ENCODE assay signal across 27 mouse cellular contexts in genomic region chr7:27124305-27124832, GRCm38 (mm10). TPM values are rescaled to one million over a fixed set of nuclear protein-coding genes. Genes with fewer than 3 reads are reported as not detected.
A peak's percentile ranks its signal among the peaks of the same experiment; 100 is the strongest.
DNase-seq lines count a peak whose midpoint lies in the region; ATAC-seq and TF ChIP-seq lines count a peak whose summit lies in the region.
"Had no signal": no experiment of that assay in that cellular context is flagged by ENCODE, and none has a peak within 500 bp of the region (broad histone marks: within the 10 kb centered on the region; RNA-seq: fewer than 3 reads in every experiment).

No protein-coding gene starts in this region.

- peak overlapping the region; percentile 74 for H3K27ac ChIP-seq in liver, adult 2 months (replicated peaks; ENCODE audit: insufficient read depth, low read depth, low read length)
- H3K27ac ChIP-seq in liver, embryonic 11.5 days (ENCODE audit: low read depth, low read length), result no peak overlapping the region
- no peak overlapping the region for H3K27ac ChIP-seq in liver, embryonic 16.5 days (ENCODE audit: low read length)
- H3K27ac ChIP-seq in liver, embryonic 12.5 days, result no peak overlapping the region
- H3K27ac ChIP-seq in liver, postnatal 0 days (ENCODE audit: low read depth), result peak overlapping the region; percentile 39; the same call in 1 of the 2 replicates

- 13% methylated on average over 5 of the region's 5 CpGs for WGBS in liver, adult 2 months
- WGBS in liver, embryonic 11.5 days, result 57% methylated on average over 5 of the region's 5 CpGs
- WGBS in liver, embryonic 16.5 days (ENCODE audit: insufficient replicate concordance), result 47% methylated on average over 5 of the region's 5 CpGs
- 48% methylated on average over 5 of the region's 5 CpGs for WGBS in liver, embryonic 12.5 days (ENCODE audit: insufficient replicate concordance)
- 56% methylated on average over 5 of the region's 5 CpGs for WGBS in liver, postnatal 0 days (ENCODE audit: insufficient replicate concordance)

- H3K79me2 ChIP-seq in liver, adult 2 months (ENCODE audit: control insufficient read depth, insufficient read depth, low read length), result no peaks in the 10 kb centered on the region

- TF ChIP-seq EP300 in liver, postnatal 0 days (IDR thresholded peaks at IDR 0.05; ENCODE audit: low read depth), result peak; percentile 82

- H3K27me3 ChIP-seq in liver, adult 2 months (ENCODE audit: control insufficient read depth, insufficient read depth, low read length), result no peaks in the 10 kb centered on the region
- H3K27me3 ChIP-seq in liver, embryonic 11.5 days (replicated peaks; ENCODE audit: control insufficient read depth, insufficient read depth, low read length), result no peaks in the 10 kb centered on the region
- H3K27me3 ChIP-seq in liver, embryonic 16.5 days (ENCODE audit: control insufficient read depth, insufficient read depth, low read depth, low read length), result no peaks in the 10 kb centered on the region
- no peaks in the 10 kb centered on the region for H3K27me3 ChIP-seq in liver, embryonic 12.5 days (replicated peaks)
- H3K27me3 ChIP-seq in liver, postnatal 0 days (ENCODE audit: insufficient read depth, low read length), result no peaks in the 10 kb centered on the region

- TF ChIP-seq POLR2A in liver, adult 2 months (IDR thresholded peaks at IDR 0.05; ENCODE audit: extremely low read depth, insufficient read depth, low read length), result no peak

- H3K4me2 ChIP-seq in liver, embryonic 11.5 days, result no peak overlapping the region
- no peak overlapping the region for H3K4me2 ChIP-seq in liver, embryonic 16.5 days (ENCODE audit: low read depth, low read length)
- H3K4me2 ChIP-seq in liver, embryonic 12.5 days, result no peak overlapping the region
- H3K4me2 ChIP-seq in liver, postnatal 0 days (ENCODE audit: low read depth, low read length), result no peak overlapping the region

- peaks cover 13% of the 10 kb centered on the region for H3K4me1 ChIP-seq in liver, adult 2 months (ENCODE audit: control insufficient read depth, insufficient read depth, low read length)
- H3K4me1 ChIP-seq in liver, embryonic 11.5 days (replicated peaks; ENCODE audit: control insufficient read depth, insufficient read depth, low read length), result no peaks in the 10 kb centered on the region
- no peaks in the 10 kb centered on the region for H3K4me1 ChIP-seq in liver, embryonic 16.5 days (ENCODE audit: control insufficient read depth, low read depth, low read length)
- no peaks in the 10 kb centered on the region for H3K4me1 ChIP-seq in liver, embryonic 12.5 days
- H3K4me1 ChIP-seq in liver, postnatal 0 days (ENCODE audit: insufficient read depth), result no peaks in the 10 kb centered on the region

- peaks cover 7% of the 10 kb centered on the region for H3K36me3 ChIP-seq in liver, adult 2 months (ENCODE audit: control insufficient read depth, insufficient read depth, low read length)
- H3K36me3 ChIP-seq in liver, embryonic 11.5 days (ENCODE audit: control insufficient read depth, insufficient read depth, low read length), result no peaks in the 10 kb centered on the region
- no peaks in the 10 kb centered on the region for H3K36me3 ChIP-seq in liver, embryonic 16.5 days (ENCODE audit: control insufficient read depth, insufficient read depth)
- no peaks in the 10 kb centered on the region for H3K36me3 ChIP-seq in liver, embryonic 12.5 days
- H3K36me3 ChIP-seq in liver, postnatal 0 days (replicated peaks; ENCODE audit: insufficient read depth, low read length), result no peaks in the 10 kb centered on the region
- H3K36me3 ChIP-seq: G1E had no signal

- peak overlapping the region; percentile 28 for H3K4me3 ChIP-seq in liver, adult 2 months (ENCODE audit: insufficient read depth, low read depth, low read length)
- no peak overlapping the region for H3K4me3 ChIP-seq in liver, embryonic 11.5 days (ENCODE audit: low read depth, low read length)
- no peak overlapping the region for H3K4me3 ChIP-seq in liver, embryonic 16.5 days (ENCODE audit: low read depth, low read length)
- no peak overlapping the region for H3K4me3 ChIP-seq in liver, embryonic 12.5 days
- no peak overlapping the region for H3K4me3 ChIP-seq in liver, postnatal 0 days (ENCODE audit: low read depth, low read length)

- ATAC-seq in liver, embryonic 11.5 days (replicated peaks; ENCODE audit: low FRiP score), result no peak
- peak; percentile 61; the same call in 1 of the 2 replicates for ATAC-seq in liver, embryonic 16.5 days (ENCODE audit: low read depth)
- ATAC-seq in liver, embryonic 12.5 days, result no peak
- peak; percentile 81 for ATAC-seq in liver, postnatal 0 days
- ATAC-seq: activated CD4-positive, CD25-positive, alpha-beta regulatory T cell, adult 4 months; CD4-positive, CD25-positive, alpha-beta regulatory T cell, adult 4 months; Patski had no signal

- H3K9ac ChIP-seq in liver, adult 2 months (ENCODE audit: low read depth, low read length), result peak overlapping the region; percentile 43
- H3K9ac ChIP-seq in liver, embryonic 11.5 days (ENCODE audit: low read depth, low read length), result no peak overlapping the region
- no peak overlapping the region for H3K9ac ChIP-seq in liver, embryonic 16.5 days (ENCODE audit: low read depth, low read length)
- no peak overlapping the region for H3K9ac ChIP-seq in liver, embryonic 12.5 days
- H3K9ac ChIP-seq in liver, postnatal 0 days (replicated peaks), result no peak overlapping the region

- DNase-seq in liver, adult 2 months (ENCODE audit: extremely low read depth, low read depth, low spot score), result peak; percentile 98
- no peak for DNase-seq in liver, embryonic 11.5 days (ENCODE audit: low spot score)
- DNase-seq in liver, postnatal 0 days, result no peak
- no peak for DNase-seq in liver
- DNase-seq: adrenal gland, adult 2 months; adrenal gland, adult 8-10 months; adrenal gland, postnatal 10 days; adrenal gland, postnatal 14 days; adrenal gland, postnatal 25 days; adrenal gland, postnatal 36 days; B cell, adult 2 months; cerebellum, adult 11 months; cerebellum, adult 11-12 months; cerebellum, adult 18-20 months had no signal

- no peak for TF ChIP-seq CTCF in liver, adult 2 months (IDR thresholded peaks at IDR 0.05; ENCODE audit: low read depth, low read length)
- no peak for TF ChIP-seq CTCF in liver, postnatal 0 days (IDR thresholded peaks at IDR 0.05; ENCODE audit: low read depth)

- H3K9me3 ChIP-seq in liver, embryonic 11.5 days (ENCODE audit: control insufficient read depth, low read length), result no peaks in the 10 kb centered on the region
- no peaks in the 10 kb centered on the region for H3K9me3 ChIP-seq in liver, embryonic 16.5 days (replicated peaks; ENCODE audit: control insufficient read depth, low read length)
- no peaks in the 10 kb centered on the region for H3K9me3 ChIP-seq in liver, embryonic 12.5 days (replicated peaks)
- no peaks in the 10 kb centered on the region for H3K9me3 ChIP-seq in liver, postnatal 0 days (ENCODE audit: low read length)
- H3K9me3 ChIP-seq: G1E had no signal

RNA-seq across cellular contexts. Expression of gene Cyp2f2, which starts 4.7 kb away (rescaled TPM):
- total RNA-seq in liver, adult 2 months (2014; rRNA removed), result 643 and 658 TPM in 2 replicates
- polyA plus RNA-seq in liver, adult 2 months (2012; rRNA removed), result 1,932 and 2,426 TPM in 2 replicates
- polyA plus RNA-seq in liver, embryonic 11.5 days (2014; fragmentation: Nextera tagmentation; extraction: Ambion mirVana), result not detected in 2 replicates
- polyA plus RNA-seq in liver, embryonic 16.5 days (2015; fragmentation: Nextera tagmentation; extraction: Ambion mirVana), result 2.0 and 3.0 TPM in 2 replicates
- polyA plus RNA-seq in liver, embryonic 12.5 days (2016; fragmentation: Nextera tagmentation; extraction: Ambion mirVana), result not detected in 2 replicates
- 59.6 and 67.8 TPM in 2 replicates for polyA plus RNA-seq in liver, postnatal 0 days (2015; fragmentation: Nextera tagmentation; extraction: Ambion mirVana)
- total RNA-seq: CH12.LX, ES-E14, G1E, MEL had no signal
- polyA plus RNA-seq: activated CD4-positive, CD25-positive, alpha-beta regulatory T cell, adult 4 months; brain, embryonic 14.5 days; C2C12; CD4-positive, CD25-positive, alpha-beta regulatory T cell, adult 4 months; G1E; Patski had no signal

RNA-seq across cellular contexts. Expression of gene Cyp2t4, which starts 29.1 kb away (rescaled TPM):
- not detected in 2 replicates for total RNA-seq in liver, adult 2 months (2014; rRNA removed)
- not detected in 2 replicates for polyA plus RNA-seq in liver, adult 2 months (2012; rRNA removed)
- polyA plus RNA-seq in liver, embryonic 11.5 days (2014; fragmentation: Nextera tagmentation; extraction: Ambion mirVana), result not detected in 2 replicates
- not detected in 2 replicates for polyA plus RNA-seq in liver, embryonic 16.5 days (2015; fragmentation: Nextera tagmentation; extraction: Ambion mirVana)
- not detected in 2 replicates for polyA plus RNA-seq in liver, embryonic 12.5 days (2016; fragmentation: Nextera tagmentation; extraction: Ambion mirVana)
- polyA plus RNA-seq in liver, postnatal 0 days (2015; fragmentation: Nextera tagmentation; extraction: Ambion mirVana), result not detected in 2 replicates
- total RNA-seq: adrenal gland, adult 18-20 months; adrenal gland, adult 2 months; adrenal gland, adult 8-10 months; adrenal gland, postnatal 10 days; adrenal gland, postnatal 14 days; adrenal gland, postnatal 25 days; adrenal gland, postnatal 36 days; adrenal gland, postnatal 4 days; CH12.LX; G1E; MEL had no signal
- polyA plus RNA-seq: adrenal gland, adult 2 months; brain, embryonic 14.5 days; C2C12; G1E had no signal

RNA-seq across cellular contexts. Expression of gene Egln2, which starts 42.2 kb away (rescaled TPM):
- total RNA-seq in liver, adult 2 months (2014; rRNA removed), result 35.4 and 46.6 TPM in 2 replicates
- 98.2 and 99.3 TPM in 2 replicates for polyA plus RNA-seq in liver, adult 2 months (2012; rRNA removed)
- polyA plus RNA-seq in liver, embryonic 11.5 days (2014; fragmentation: Nextera tagmentation; extraction: Ambion mirVana), result 37.1 and 39.7 TPM in 2 replicates
- 26.4 and 28.2 TPM in 2 replicates for polyA plus RNA-seq in liver, embryonic 16.5 days (2015; fragmentation: Nextera tagmentation; extraction: Ambion mirVana)
- polyA plus RNA-seq in liver, embryonic 12.5 days (2016; fragmentation: Nextera tagmentation; extraction: Ambion mirVana), result 39.9 and 41.9 TPM in 2 replicates
- 32.9 and 33.5 TPM in 2 replicates for polyA plus RNA-seq in liver, postnatal 0 days (2015; fragmentation: Nextera tagmentation; extraction: Ambion mirVana)

RNA-seq across cellular contexts. Expression of gene Rab4b, which starts 54.3 kb away (rescaled TPM):
- 8.7 and 10.1 TPM in 2 replicates for total RNA-seq in liver, adult 2 months (2014; rRNA removed)
- 27.5 and 28.3 TPM in 2 replicates for polyA plus RNA-seq in liver, adult 2 months (2012; rRNA removed)
- polyA plus RNA-seq in liver, embryonic 11.5 days (2014; fragmentation: Nextera tagmentation; extraction: Ambion mirVana), result 40.9 and 44.8 TPM in 2 replicates
- 21.2 and 22.3 TPM in 2 replicates for polyA plus RNA-seq in liver, embryonic 16.5 days (2015; fragmentation: Nextera tagmentation; extraction: Ambion mirVana)
- polyA plus RNA-seq in liver, embryonic 12.5 days (2016; fragmentation: Nextera tagmentation; extraction: Ambion mirVana), result 32.4 TPM in 2 replicates
- polyA plus RNA-seq in liver, postnatal 0 days (2015; fragmentation: Nextera tagmentation; extraction: Ambion mirVana), result 31.5 and 32.7 TPM in 2 replicates

RNA-seq across cellular contexts. Expression of gene Gm21983, which starts 56.5 kb away (rescaled TPM):
- 0.09 and 0.20 TPM in 2 replicates for total RNA-seq in liver, adult 2 months (2014; rRNA removed)
- polyA plus RNA-seq in liver, adult 2 months (2012; rRNA removed), result 0.39 TPM in 1 of 2 replicates, not detected in the other
- polyA plus RNA-seq in liver, embryonic 11.5 days (2014; fragmentation: Nextera tagmentation; extraction: Ambion mirVana), result not detected in 2 replicates
- not detected in 2 replicates for polyA plus RNA-seq in liver, embryonic 16.5 days (2015; fragmentation: Nextera tagmentation; extraction: Ambion mirVana)
- polyA plus RNA-seq in liver, embryonic 12.5 days (2016; fragmentation: Nextera tagmentation; extraction: Ambion mirVana), result 0.24 TPM in 1 of 2 replicates, not detected in the other
- not detected in 2 replicates for polyA plus RNA-seq in liver, postnatal 0 days (2015; fragmentation: Nextera tagmentation; extraction: Ambion mirVana)
- total RNA-seq: adrenal gland, adult 18-20 months; adrenal gland, adult 2 months; adrenal gland, adult 8-10 months; adrenal gland, postnatal 10 days; adrenal gland, postnatal 14 days; adrenal gland, postnatal 25 days; adrenal gland, postnatal 36 days; adrenal gland, postnatal 4 days; ES-E14; G1E; MEL had no signal
- polyA plus RNA-seq: brain, embryonic 14.5 days; CD4-positive, CD25-positive, alpha-beta regulatory T cell, adult 4 months; G1E; Patski had no signal

Comparison
In these comparisons a context has a peak if more than half of its experiments do, and no peak if none do; other contexts are left out.
1. H3K27ac ChIP-seq: peak in liver, adult 2 months (single experiment) and liver, postnatal 0 days (single experiment); none in liver, embryonic 11.5 days (single experiment), liver, embryonic 16.5 days (single experiment) and liver, embryonic 12.5 days (single experiment).
2. ATAC-seq: peak in liver, embryonic 16.5 days (single experiment) and liver, postnatal 0 days (single experiment); none in liver, embryonic 11.5 days (single experiment) and liver, embryonic 12.5 days (single experiment).
3. RNA of gene Cyp2f2, which starts 4.7 kb away (polyA plus RNA-seq): 1,932 to 2,426 TPM in liver, adult 2 months; 59.6 to 67.8 TPM in liver, postnatal 0 days, 2.0 to 3.0 TPM in liver, embryonic 16.5 days, not detected in liver, embryonic 11.5 days and not detected in liver, embryonic 12.5 days; every median in the first group is over 10 times any median in the second.